Mouse (Mus musculus): ENCODE results near the gene Bcdin3d. TPM values are rescaled to one million over a fixed set of nuclear protein-coding genes. Genes with fewer than 3 reads are reported as not detected.

Bcdin3d gene
- polyA plus RNA-seq (2014; fragmentation: Nextera tagmentation; extraction: Ambion mirVana): 11.8 and 12.5 TPM in 2 replicates

GRCm38 (mm10) chr15:99474576-99474926 is at the start of gene Bcdin3d:
Gene Bcdin3d (minus strand): TSS chr15:99474730.
- WGBS: under 1% methylated on average over 26 of the region's 26 CpGs
- Histone ChIP-seq H3K27ac (replicated peaks in 1 of 2; ENCODE audit: control insufficient read depth in 1 of 2, insufficient read depth in 1 of 2, low read depth in 2 of 2, low read length in 2 of 2) (peak within 1 kb of the TSS; percentile 81 to 88), H3K36me3 (ENCODE audit: control insufficient read depth, insufficient read depth, low read length) (peaks cover 9% of the 10 kb centered on the region; the same call in 1 of the 2 replicates), H3K9me3 (ENCODE audit: control insufficient read depth, low read length) (no peaks in the 10 kb centered on the region), H3K4me3 (ENCODE audit: control insufficient read depth in 1 of 2, insufficient read depth in 1 of 2, low read depth in 1 of 2, low read length in 2 of 2) (peak within 1 kb of the TSS; percentile 67 to 80), H3K4me1 (ENCODE audit: control insufficient read depth in 2 of 2, insufficient read depth in 2 of 2, low read length in 2 of 2) (peaks cover 6 to 9% of the 10 kb centered on the region in 2 experiments), H3K4me2 (ENCODE audit: low read length) (peak within 1 kb of the TSS; percentile 76), H3K27me3 (ENCODE audit: control insufficient read depth, insufficient read depth, low read length) (no peaks in the 10 kb centered on the region), H3K9ac (ENCODE audit: low read length) (peak within 1 kb of the TSS; percentile 78)
- peak; percentile 87 for ATAC-seq (ENCODE audit: insufficient number of reproducible peaks, insufficient read depth, low FRiP score, low read depth)

GRCm38 (mm10) chr15:99520306-99520705 is 45.8 kb upstream of the Bcdin3d start:
- no peak overlapping the region for H3K4me3 ChIP-seq (ENCODE audit: control insufficient read depth in 1 of 2, insufficient read depth in 1 of 2, low read depth in 1 of 2, low read length in 2 of 2)
- H3K9me3 ChIP-seq (ENCODE audit: control insufficient read depth, low read length): 0 out of 2 replicates have a peak, but pooled peaks cover 4% of the 10 kb centered on the region
- H3K4me1 ChIP-seq (ENCODE audit: control insufficient read depth in 2 of 2, insufficient read depth in 2 of 2, low read length in 2 of 2): no peaks in the 10 kb centered on the region
- no peak overlapping the region for H3K27ac ChIP-seq (replicated peaks in 1 of 2; ENCODE audit: control insufficient read depth in 1 of 2, insufficient read depth in 1 of 2, low read depth in 2 of 2, low read length in 2 of 2)
- no peak overlapping the region for H3K4me2 ChIP-seq (ENCODE audit: low read length)
- no peaks in the 10 kb centered on the region for H3K36me3 ChIP-seq (ENCODE audit: control insufficient read depth, insufficient read depth, low read length)
- H3K9ac ChIP-seq (ENCODE audit: low read length): no peak overlapping the region
- 48% methylated on average over 7 of the region's 7 CpGs for WGBS
- H3K27me3 ChIP-seq (ENCODE audit: control insufficient read depth, insufficient read depth, low read length): peaks cover 57% of the 10 kb centered on the region
- no peak for ATAC-seq (ENCODE audit: insufficient number of reproducible peaks, insufficient read depth, low FRiP score, low read depth)

- no peak overlapping the region for H3K27ac ChIP-seq (replicated peaks in 1 of 2; ENCODE audit: control insufficient read depth in 1 of 2, insufficient read depth in 1 of 2, low read depth in 2 of 2, low read length in 2 of 2)
- H3K27me3 ChIP-seq (ENCODE audit: control insufficient read depth, insufficient read depth, low read length): peaks cover 59% of the 10 kb centered on the region
- no peak overlapping the region for H3K4me3 ChIP-seq (ENCODE audit: control insufficient read depth in 1 of 2, insufficient read depth in 1 of 2, low read depth in 1 of 2, low read length in 2 of 2)
- H3K9ac ChIP-seq (ENCODE audit: low read length): no peak overlapping the region
- H3K4me1 ChIP-seq (ENCODE audit: control insufficient read depth in 2 of 2, insufficient read depth in 2 of 2, low read length in 2 of 2): no peaks in the 10 kb centered on the region
- 0 out of 2 replicates have a peak, but pooled peaks cover 4% of the 10 kb centered on the region for H3K9me3 ChIP-seq (ENCODE audit: control insufficient read depth, low read length)
- no peak for ATAC-seq (ENCODE audit: insufficient number of reproducible peaks, insufficient read depth, low FRiP score, low read depth)
- 89% methylated on average over 9 of the region's 9 CpGs for WGBS
- H3K36me3 ChIP-seq (ENCODE audit: control insufficient read depth, insufficient read depth, low read length): no peaks in the 10 kb centered on the region
- H3K4me2 ChIP-seq (ENCODE audit: low read length): no peak overlapping the region
Observed at GRCm38 (mm10) chr15:99519626-99520025, 45.1 kb upstream of the Bcdin3d start.

- H3K27me3 ChIP-seq (ENCODE audit: control insufficient read depth, insufficient read depth, low read length): peaks cover 48% of the 10 kb centered on the region
- no peaks in the 10 kb centered on the region for H3K36me3 ChIP-seq (ENCODE audit: control insufficient read depth, insufficient read depth, low read length)
- WGBS: 63% methylated on average over 7 of the region's 7 CpGs
- no peak overlapping the region for H3K4me2 ChIP-seq (ENCODE audit: low read length)
- no peak overlapping the region for H3K9ac ChIP-seq (ENCODE audit: low read length)
- no peaks in the 10 kb centered on the region; a peak in 1 of 4 replicates for H3K4me1 ChIP-seq (ENCODE audit: control insufficient read depth in 2 of 2, insufficient read depth in 2 of 2, low read length in 2 of 2)
- no peak overlapping the region for H3K27ac ChIP-seq (replicated peaks in 1 of 2; ENCODE audit: control insufficient read depth in 1 of 2, insufficient read depth in 1 of 2, low read depth in 2 of 2, low read length in 2 of 2)
- H3K9me3 ChIP-seq (ENCODE audit: control insufficient read depth, low read length): 0 out of 2 replicates have a peak, but pooled peaks cover 4% of the 10 kb centered on the region
- H3K4me3 ChIP-seq (ENCODE audit: control insufficient read depth in 1 of 2, insufficient read depth in 1 of 2, low read depth in 1 of 2, low read length in 2 of 2): no peak overlapping the region
- no peak for ATAC-seq (ENCODE audit: insufficient number of reproducible peaks, insufficient read depth, low FRiP score, low read depth)
Observed at GRCm38 (mm10) chr15:99517715-99518114, 43.2 kb upstream of the Bcdin3d start.

GRCm38 (mm10) chr15:99516715-99517114 is 42.2 kb upstream of the Bcdin3d start:
- Histone ChIP-seq H3K9ac (ENCODE audit: low read length) (no peak overlapping the region), H3K27ac (replicated peaks in 1 of 2; ENCODE audit: control insufficient read depth in 1 of 2, insufficient read depth in 1 of 2, low read depth in 2 of 2, low read length in 2 of 2) (no peak overlapping the region), H3K4me1 (ENCODE audit: control insufficient read depth in 2 of 2, insufficient read depth in 2 of 2, low read length in 2 of 2) (no peaks in the 10 kb centered on the region; a peak in 1 of 4 replicates), H3K9me3 (ENCODE audit: control insufficient read depth, low read length) (0 out of 2 replicates have a peak, but pooled peaks cover 4% of the 10 kb centered on the region), H3K27me3 (ENCODE audit: control insufficient read depth, insufficient read depth, low read length) (peaks cover 44% of the 10 kb centered on the region), H3K4me2 (ENCODE audit: low read length) (no peak overlapping the region), H3K36me3 (ENCODE audit: control insufficient read depth, insufficient read depth, low read length) (no peaks in the 10 kb centered on the region), H3K4me3 (ENCODE audit: control insufficient read depth in 1 of 2, insufficient read depth in 1 of 2, low read depth in 1 of 2, low read length in 2 of 2) (no peak overlapping the region)
- ATAC-seq (ENCODE audit: insufficient number of reproducible peaks, insufficient read depth, low FRiP score, low read depth): no peak
- WGBS: 52% methylated on average over 8 of the region's 8 CpGs

- peaks cover 34% of the 10 kb centered on the region for H3K27me3 ChIP-seq (ENCODE audit: control insufficient read depth, insufficient read depth, low read length)
Observed at GRCm38 (mm10) chr15:99511797-99512525, 37.4 kb upstream of the Bcdin3d start.

GRCm38 (mm10) chr15:99510621-99511020 is 36.1 kb upstream of the Bcdin3d start:
- H3K36me3 ChIP-seq (ENCODE audit: control insufficient read depth, insufficient read depth, low read length): no peaks in the 10 kb centered on the region
- H3K9me3 ChIP-seq (ENCODE audit: control insufficient read depth, low read length): no peaks in the 10 kb centered on the region
- H3K4me2 ChIP-seq (ENCODE audit: low read length): no peak overlapping the region
- peaks cover 28% of the 10 kb centered on the region for H3K27me3 ChIP-seq (ENCODE audit: control insufficient read depth, insufficient read depth, low read length)
- peaks cover 4 to 6% of the 10 kb centered on the region in 2 experiments; a peak in 3 of 4 replicates for H3K4me1 ChIP-seq (ENCODE audit: control insufficient read depth in 2 of 2, insufficient read depth in 2 of 2, low read length in 2 of 2)
- WGBS: 66% methylated on average over 3 of the region's 3 CpGs
- H3K4me3 ChIP-seq (ENCODE audit: control insufficient read depth in 1 of 2, insufficient read depth in 1 of 2, low read depth in 1 of 2, low read length in 2 of 2): no peak overlapping the region
- ATAC-seq (ENCODE audit: insufficient number of reproducible peaks, insufficient read depth, low FRiP score, low read depth): no peak
- H3K9ac ChIP-seq (ENCODE audit: low read length): no peak overlapping the region
- no peak overlapping the region for H3K27ac ChIP-seq (replicated peaks in 1 of 2; ENCODE audit: control insufficient read depth in 1 of 2, insufficient read depth in 1 of 2, low read depth in 2 of 2, low read length in 2 of 2)

More at GRCm38 (mm10) chr15:99511797-99512525, 37.4 kb upstream of the Bcdin3d start:
- Histone ChIP-seq H3K36me3 (ENCODE audit: control insufficient read depth, insufficient read depth, low read length) (no peaks in the 10 kb centered on the region), H3K4me1 (ENCODE audit: control insufficient read depth in 2 of 2, insufficient read depth in 2 of 2, low read length in 2 of 2) (no peaks in the 10 kb centered on the region; a peak in 1 of 4 replicates), H3K27ac (replicated peaks in 1 of 2; ENCODE audit: control insufficient read depth in 1 of 2, insufficient read depth in 1 of 2, low read depth in 2 of 2, low read length in 2 of 2) (no peak overlapping the region), H3K9me3 (ENCODE audit: control insufficient read depth, low read length) (0 out of 2 replicates have a peak, but pooled peaks cover 1% of the 10 kb centered on the region), H3K4me3 (ENCODE audit: control insufficient read depth in 1 of 2, insufficient read depth in 1 of 2, low read depth in 1 of 2, low read length in 2 of 2) (no peak overlapping the region), H3K9ac (ENCODE audit: low read length) (no peak overlapping the region), H3K4me2 (ENCODE audit: low read length) (no peak overlapping the region)
- 81% methylated on average over 15 of the region's 15 CpGs for WGBS
- no peak for ATAC-seq (ENCODE audit: insufficient number of reproducible peaks, insufficient read depth, low FRiP score, low read depth)

Measured in heart, embryonic 14.5 days (tissue).